ENCODE assay signal across 12 mouse cellular contexts in the genomic region with DNA sequence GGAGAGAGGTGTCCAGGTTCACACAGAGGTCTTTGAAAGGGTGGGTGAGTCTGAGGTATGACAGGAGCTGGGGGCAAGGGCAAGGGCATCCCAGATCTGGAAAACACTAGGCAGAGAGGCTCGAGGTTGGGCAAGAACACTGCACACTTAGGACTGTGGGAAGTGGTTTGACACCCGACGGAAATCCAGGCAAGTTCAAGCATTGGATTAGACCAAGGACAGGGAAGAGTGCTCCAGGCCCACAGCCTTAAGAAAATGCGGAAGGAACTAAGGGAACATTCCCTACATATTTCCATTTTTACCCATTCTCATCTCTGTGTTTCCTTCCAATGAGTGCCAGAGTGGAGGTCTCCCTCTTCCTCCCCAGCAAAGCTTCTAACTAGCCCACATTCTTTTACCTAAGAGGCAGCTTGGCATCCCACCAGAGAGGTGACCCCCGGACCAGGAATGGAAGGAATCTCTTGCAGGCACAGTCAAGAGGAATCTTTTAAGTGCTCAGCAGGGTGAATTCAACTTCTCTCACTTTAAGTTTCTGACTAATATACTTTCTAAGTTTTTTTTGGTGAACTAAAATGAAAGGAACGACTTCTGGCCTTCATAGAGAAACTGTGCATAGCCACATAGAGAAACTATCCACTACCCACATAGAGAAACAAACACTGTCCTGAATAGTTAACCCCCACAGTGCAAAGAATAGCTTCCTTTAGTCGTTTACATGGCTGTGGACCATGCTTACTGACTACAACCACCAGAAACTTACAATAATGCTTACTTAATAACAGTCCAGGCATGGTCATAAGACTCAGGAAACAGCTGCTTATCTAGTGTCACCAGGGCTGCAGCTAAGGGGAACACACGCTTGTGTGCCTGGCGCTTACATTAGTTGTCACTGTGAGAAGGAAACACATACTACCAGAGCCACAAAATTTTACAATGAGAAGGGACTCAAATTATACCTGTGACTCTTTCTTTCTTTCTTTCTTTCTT.
DNase-seq lines count a peak whose midpoint lies in the region; ATAC-seq and TF ChIP-seq lines count a peak whose summit lies in the region.
"Had no signal": no experiment of that assay in that cellular context is flagged by ENCODE, and none has a peak within 500 bp of the region (broad histone marks: within the 10 kb centered on the region; RNA-seq: fewer than 3 reads in every experiment).

No protein-coding gene starts in this region.

- TF ChIP-seq CTCF in stomach, postnatal 0 days (IDR thresholded peaks at IDR 0.05; ENCODE audit: low read depth), result no peak

- no peaks in the 10 kb centered on the region for H3K27me3 ChIP-seq in megakaryocyte, embryonic 14.5 days (replicated peaks)
- H3K27me3 ChIP-seq in heart, embryonic 10.5 days (ENCODE audit: insufficient read depth, poor library complexity, severe bottlenecking), result no peaks in the 10 kb centered on the region
- H3K27me3 ChIP-seq in liver, embryonic 11.5 days (replicated peaks; ENCODE audit: control insufficient read depth, insufficient read depth, low read length), result no peaks in the 10 kb centered on the region
- no peaks in the 10 kb centered on the region for H3K27me3 ChIP-seq in stomach, postnatal 0 days (ENCODE audit: control insufficient read depth, insufficient read depth, low read length)
- H3K27me3 ChIP-seq: stomach, embryonic 15.5 days had no signal

- TF ChIP-seq EP300 in stomach, postnatal 0 days (optimal IDR thresholded peaks at IDR 0.05), result no peak

- no peak for ATAC-seq in megakaryocyte, adult 5-6 weeks (ENCODE audit: poor library complexity, severe bottlenecking)
- peak; percentile 82 for ATAC-seq in liver, embryonic 11.5 days (replicated peaks; ENCODE audit: low FRiP score)
- 0 out of 2 replicates have a peak, but pooled peaks have one; percentile 42 for ATAC-seq in stomach, postnatal 0 days (ENCODE audit: low FRiP score, low TSS enrichment)

- 58% methylated on average over 9 of the region's 9 CpGs for WGBS in heart, embryonic 10.5 days
- 61% methylated on average over 9 of the region's 9 CpGs for WGBS in liver, embryonic 11.5 days
- WGBS in stomach, postnatal 0 days, result 66% methylated on average over 9 of the region's 9 CpGs

- H3K27ac ChIP-seq in heart, embryonic 10.5 days, result peak overlapping the region; percentile 36; the same call in 1 of the 2 replicates
- H3K27ac ChIP-seq in liver, embryonic 11.5 days (ENCODE audit: low read depth, low read length), result no peak overlapping the region
- H3K27ac ChIP-seq in stomach, postnatal 0 days (replicated peaks), result no peak overlapping the region
- H3K27ac ChIP-seq: stomach, embryonic 15.5 days had no signal

- peaks cover 66% of the 10 kb centered on the region for H3K4me1 ChIP-seq in megakaryocyte, embryonic 14.5 days
- H3K4me1 ChIP-seq in heart, embryonic 10.5 days, result peaks cover 26% of the 10 kb centered on the region; the same call in 1 of the 2 replicates
- 0 out of 2 replicates have a peak, but pooled peaks cover 4% of the 10 kb centered on the region for H3K4me1 ChIP-seq in liver, embryonic 11.5 days (replicated peaks; ENCODE audit: control insufficient read depth, insufficient read depth, low read length)
- no peaks in the 10 kb centered on the region; the same call in 1 of the 2 replicates for H3K4me1 ChIP-seq in stomach, postnatal 0 days (replicated peaks; ENCODE audit: control insufficient read depth, insufficient read depth)
- H3K4me1 ChIP-seq: stomach, embryonic 15.5 days had no signal

- H3K4me3 ChIP-seq in megakaryocyte, embryonic 14.5 days (replicated peaks), result peak overlapping the region; percentile 70
- H3K4me3 ChIP-seq in heart, embryonic 10.5 days, result no peak overlapping the region
- H3K4me3 ChIP-seq in liver, embryonic 11.5 days (ENCODE audit: low read depth, low read length), result no peak overlapping the region
- no peak overlapping the region for H3K4me3 ChIP-seq in stomach, postnatal 0 days (ENCODE audit: low read depth, low read length)
- H3K4me3 ChIP-seq: stomach, embryonic 15.5 days had no signal

- H3K9me3 ChIP-seq in megakaryocyte, embryonic 14.5 days, result no peaks in the 10 kb centered on the region
- H3K9me3 ChIP-seq in heart, embryonic 10.5 days, result no peaks in the 10 kb centered on the region
- no peaks in the 10 kb centered on the region for H3K9me3 ChIP-seq in liver, embryonic 11.5 days (ENCODE audit: control insufficient read depth, low read length)
- H3K9me3 ChIP-seq in stomach, postnatal 0 days (ENCODE audit: control insufficient read depth, low read length), result no peaks in the 10 kb centered on the region
- H3K9me3 ChIP-seq: stomach, embryonic 15.5 days had no signal

- H3K9ac ChIP-seq in liver, embryonic 11.5 days (ENCODE audit: low read depth, low read length), result no peak overlapping the region
- H3K9ac ChIP-seq in stomach, postnatal 0 days (ENCODE audit: low read length), result no peak overlapping the region
- H3K9ac ChIP-seq: stomach, embryonic 15.5 days had no signal

- no peak overlapping the region for H3K4me2 ChIP-seq in liver, embryonic 11.5 days
- H3K4me2 ChIP-seq in stomach, postnatal 0 days (replicated peaks; ENCODE audit: low read depth), result no peak overlapping the region
- H3K4me2 ChIP-seq: midbrain, embryonic 11.5 days; stomach, embryonic 15.5 days had no signal

- peaks cover 2% of the 10 kb centered on the region for H3K36me3 ChIP-seq in megakaryocyte, embryonic 14.5 days (replicated peaks; ENCODE audit: low read length)
- no peaks in the 10 kb centered on the region for H3K36me3 ChIP-seq in heart, embryonic 10.5 days
- no peaks in the 10 kb centered on the region for H3K36me3 ChIP-seq in liver, embryonic 11.5 days (ENCODE audit: control insufficient read depth, insufficient read depth, low read length)
- H3K36me3 ChIP-seq in stomach, postnatal 0 days (ENCODE audit: control insufficient read depth, insufficient read depth, low read length), result no peaks in the 10 kb centered on the region
- H3K36me3 ChIP-seq: stomach, embryonic 15.5 days had no signal

- DNase-seq in heart, embryonic 10.5 days (ENCODE audit: low spot score), result no peak
- DNase-seq in liver, embryonic 11.5 days (ENCODE audit: low spot score), result no peak
- no peak for DNase-seq in stomach, postnatal 0 days (ENCODE audit: low spot score)
- DNase-seq in embryo, embryonic 10.5 days (ENCODE audit: low spot score), result no peak
- DNase-seq in right cerebral cortex, postnatal 36 days (ENCODE audit: low spot score in 2 of 2), result no peak
- no peak for DNase-seq in ovary, postnatal 14 days (ENCODE audit: low spot score)
- DNase-seq: gastrocnemius, postnatal 10 days; kidney, postnatal 4 days had no signal
